Mouse (Mus musculus) E14TG2a.4 (cell line): Measurements from ENCODE around the gene Krtap4-9.

Experiments
- CTCF ChIP-seq: conservative IDR thresholded peaks from 2 replicates; pipeline ENCODE4 v1.5.1; 2014; ENCODE audit warnings: low read length
- POU5F1 ChIP-seq: IDR thresholded peaks from 2 replicates; pipeline ENCODE4 v1.6.1; 2014; ENCODE audit warnings: low read length, borderline replicate concordance

DNA sequence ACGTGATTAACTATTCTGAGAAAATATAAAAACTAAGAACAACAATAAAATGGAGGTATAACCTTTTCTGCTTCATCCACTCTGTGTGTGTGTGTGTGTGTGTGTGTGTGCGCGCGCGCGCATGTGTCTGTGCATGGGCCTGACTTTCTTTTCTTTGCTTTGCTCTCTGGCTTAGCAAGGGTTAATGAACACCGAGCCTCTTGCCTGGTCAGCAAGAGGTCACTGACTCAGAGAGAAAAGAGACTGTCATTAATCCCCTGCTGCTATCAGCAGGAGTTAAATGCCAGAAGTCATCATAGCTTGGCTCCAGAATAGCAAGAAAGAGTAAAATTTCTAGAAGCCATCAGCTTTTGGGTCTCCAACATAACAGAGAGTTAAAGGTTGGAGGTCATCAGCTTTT lies 6.6 kb upstream of the Krtap4-9 start:
- TF ChIP-seq CTCF (no peak), POU5F1 (no peak)
